Mouse (Mus musculus) liver, embryonic 14.5 days (tissue): ENCODE data around the gene Pate2. TPM values are rescaled to one million over a fixed set of nuclear protein-coding genes. Genes with fewer than 3 reads are reported as not detected.
"Not testable (repeated sequence)": the region's sequence is repeated elsewhere in the genome, so short reads cannot be mapped to it uniquely, and the experiment has no call there.

ENCODE experiments used
- ATAC-seq: fragments of 200-750 bp; cut with Nextera tagmentation; 2 replicates; pipeline ENCODE4 v1.8.0; 2017; ENCODE audit warnings: moderate number of reproducible peaks, mild to moderate bottlenecking, moderate library complexity; ENCODE audit not compliant: insufficient read depth
- DNase-seq, 3 experiments: peaks; one replicate each; pipeline ENCODE4 v3.0.0-alpha.2; 2012 to 2013; ENCODE audit warnings: low read depth in 3 of 3, low spot score in 3 of 3
- H3K27ac ChIP-seq: fragments of 300-500 bp; sonication (generic); 2 replicates; pipeline ENCODE4 v1.5.1; 2014; ENCODE audit warnings: moderate library complexity, mild to moderate bottlenecking, control low read depth, inconsistent platforms
- H3K27me3 ChIP-seq: fragments of 300-500 bp; sonication (generic); 2 replicates; pipeline ENCODE4 v1.6.1; 2014; ENCODE audit warnings: mild to moderate bottlenecking, low read length, moderate library complexity; ENCODE audit not compliant: control insufficient read depth, insufficient read depth
- H3K36me3 ChIP-seq: fragments of 300-500 bp; sonication (generic); replicated peaks from 2 replicates; pipeline ENCODE4 v1.6.1; 2014; ENCODE audit warnings: low read depth; ENCODE audit not compliant: control insufficient read depth, insufficient read depth
- H3K4me1 ChIP-seq, 2 experiments: fragments of 200-500 bp in 1 of 2; fragments of 300-500 bp in 1 of 2; sonication (generic) in 1 of 2; replicated peaks; 2 replicates each; pipeline ENCODE4 v1.6.1; 2012 to 2014; ENCODE audit warnings: antibody characterized with exemption in 1 of 2, inconsistent platforms in 1 of 2, low read length in 1 of 2; ENCODE audit not compliant: control insufficient read depth in 2 of 2, insufficient read depth in 2 of 2
- H3K4me2 ChIP-seq: fragments of 300-500 bp; sonication (generic); 2 replicates; pipeline ENCODE4 v1.6.1; 2014; ENCODE audit warnings: low read depth, mild to moderate bottlenecking, control low read depth, moderate library complexity
- H3K4me3 ChIP-seq, 2 experiments: fragments of 200-500 bp in 1 of 2; fragments of 300-500 bp in 1 of 2; sonication (generic) in 1 of 2; 2 replicates each; pipeline ENCODE4 v1.5.1; 2012 to 2014; ENCODE audit warnings: low read depth in 2 of 2, low read length in 2 of 2, mild to moderate bottlenecking in 2 of 2, control low read depth in 1 of 2, inconsistent platforms in 1 of 2, moderate library complexity in 1 of 2; ENCODE audit not compliant: insufficient read depth in 1 of 2
- H3K9ac ChIP-seq: fragments of 300-500 bp; sonication (generic); replicated peaks from 2 replicates; pipeline ENCODE4 v1.6.1; 2014; ENCODE audit warnings: mild to moderate bottlenecking, control low read depth, moderate library complexity
- H3K9me3 ChIP-seq: fragments of 300-500 bp; sonication (generic); 2 replicates; pipeline ENCODE4 v1.6.1; 2016; ENCODE audit warnings: low read length, mixed read lengths; ENCODE audit not compliant: control insufficient read depth
- CTCF ChIP-seq: IDR thresholded peaks from 2 replicates; pipeline ENCODE4 v1.5.1; 2016; ENCODE audit warnings: antibody characterized with exemption, low read depth, control low read depth
- EP300 ChIP-seq: IDR thresholded peaks from 2 replicates; pipeline ENCODE4 v1.6.1; 2016; ENCODE audit warnings: antibody characterized with exemption, low read depth
- WGBS: fragments of 180-500 bp; shearing (Covaris S2); extraction: QIAGEN DNeasy Blood & Tissue Kit; methylation state at CpG from one replicate; pipeline ENCODE4 v1.1.7; 2014; ENCODE audit not compliant: insufficient replicate concordance; 5-methylcytosine and 5-hydroxymethylcytosine counted together
- polyA plus RNA-seq, 2 experiments: library from polyadenylated mRNA; depleted of rRNA in 1 of 2; stranded (reverse) in 1 of 2; unstranded in 1 of 2; fragments of >200 nt; fragmentation: Nextera tagmentation in 1 of 2; extraction: Ambion mirVana in 1 of 2; gene quantifications; 2 replicates each; pipeline versions ENCODE4 v1.2.1 to v1.2.3; 2012 to 2014

Pate2 gene
- polyA plus RNA-seq, 2 experiments, result 0.09 to 0.29 TPM

DNA sequence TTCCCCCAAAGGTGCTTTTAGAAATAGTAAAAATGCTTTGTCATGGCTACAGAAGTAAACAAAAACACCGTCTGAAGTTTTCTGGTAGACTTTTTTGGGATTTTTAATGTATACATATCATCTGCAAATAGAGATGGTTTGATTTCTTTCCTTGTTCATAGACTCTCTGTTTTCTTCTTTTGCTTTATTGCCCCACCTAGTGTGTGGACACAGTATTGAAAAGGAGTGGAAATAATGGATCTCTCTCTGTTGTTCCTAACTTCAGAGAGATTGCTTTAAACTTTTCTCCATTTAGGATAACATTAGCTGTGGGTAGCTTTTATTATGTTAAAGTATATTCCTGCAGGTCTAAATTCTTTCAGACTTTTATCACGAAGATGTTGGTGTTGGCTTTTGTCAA lies 43.9 kb downstream of the Pate2 start:
- Histone ChIP-seq H3K9me3 (no peaks in the 10 kb centered on the region), H3K27ac (no peak overlapping the region), H3K36me3 (no peaks in the 10 kb centered on the region), H3K27me3 (no peaks in the 10 kb centered on the region), H3K9ac (no peak overlapping the region), H3K4me2 (no peak overlapping the region), H3K4me1 (no peaks in the 10 kb centered on the region), H3K4me3 (no peak overlapping the region)
- WGBS, result 19% methylated on average over 2 of the region's 2 CpGs
- TF ChIP-seq EP300 (no peak), CTCF (peak; percentile 12; the same call in 1 of the 2 replicates)
- ATAC-seq (no peak), DNase-seq (no peak)

DNA sequence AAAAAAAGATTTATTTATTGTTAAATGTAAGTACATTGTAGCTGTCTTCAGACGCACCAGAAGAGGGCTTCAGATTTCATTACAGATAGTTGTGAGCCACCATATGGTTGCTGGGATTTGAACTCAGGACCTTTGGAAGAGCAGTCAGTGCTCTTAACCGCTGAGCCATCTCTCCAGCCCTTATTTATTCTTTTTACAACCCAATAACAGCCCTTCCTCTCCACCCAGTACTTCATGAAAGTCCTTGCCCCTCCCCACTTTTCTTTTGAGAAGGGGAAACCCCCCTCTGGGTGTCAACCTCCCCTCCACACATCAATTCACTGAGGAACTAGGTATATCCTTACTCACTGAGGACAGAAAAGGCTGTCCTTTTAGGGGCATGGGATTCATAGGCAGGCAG lies 46.7 kb downstream of the Pate2 start:
- H3K27ac ChIP-seq, DNase-seq, H3K4me1 ChIP-seq, H3K4me2 ChIP-seq, H3K27me3 ChIP-seq, H3K9me3 ChIP-seq, H3K36me3 ChIP-seq, H3K4me3 ChIP-seq, ATAC-seq, H3K9ac ChIP-seq: not testable (repeated sequence)
- WGBS, result 38% methylated on average over 2 of the region's 2 CpGs

DNA sequence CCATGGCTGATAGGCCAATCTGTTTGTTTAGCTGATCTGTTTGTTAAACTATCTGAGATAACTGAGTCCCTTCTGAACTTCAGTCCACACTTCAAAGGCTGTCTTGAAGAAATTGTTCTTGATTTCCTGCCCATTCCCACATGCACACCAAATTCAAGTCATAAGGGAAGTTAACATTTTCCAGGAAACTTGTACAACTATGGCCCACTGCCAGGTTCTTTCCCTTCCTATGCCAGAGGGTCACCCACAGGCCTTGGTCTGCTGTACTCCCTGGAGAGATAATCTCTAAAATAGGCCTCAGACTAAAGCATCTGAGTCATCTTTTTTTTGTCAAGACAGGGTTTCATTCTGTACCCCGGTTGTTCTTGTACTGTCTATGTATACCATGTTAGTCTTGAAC lies 62.9 kb downstream of the Pate2 start:
- Histone ChIP-seq H3K36me3 (no peaks in the 10 kb centered on the region), H3K9me3 (no peaks in the 10 kb centered on the region), H3K27ac (no peak overlapping the region), H3K9ac (no peak overlapping the region), H3K4me1 (no peaks in the 10 kb centered on the region), H3K4me3 (no peak overlapping the region), H3K4me2 (no peak overlapping the region), H3K27me3 (no peaks in the 10 kb centered on the region)
- TF ChIP-seq EP300 (no peak), CTCF (no peak)
- 76% methylated on average over 1 of the region's 1 CpGs for WGBS
- ATAC-seq, result no peak
- no peak for DNase-seq

DNA sequence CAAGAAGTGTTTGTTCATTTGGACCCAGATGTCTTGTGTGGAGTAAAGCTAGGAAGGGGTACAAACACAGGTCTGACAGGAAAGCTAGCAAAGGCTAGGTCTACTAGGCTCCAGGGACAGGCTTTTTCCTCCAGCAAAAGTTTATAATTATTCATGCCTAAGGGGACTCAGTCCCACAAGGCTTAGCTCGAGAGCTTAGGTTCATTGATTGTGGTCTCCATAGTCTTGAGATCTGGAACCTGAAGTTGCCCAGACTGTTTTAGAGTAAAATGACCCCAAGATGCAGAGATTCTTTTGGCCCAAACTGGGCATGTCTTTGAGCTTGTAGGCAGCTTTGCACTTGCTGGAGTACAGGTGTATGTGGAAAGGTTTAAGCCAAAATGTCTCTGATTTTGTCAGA lies 78.0 kb downstream of the Pate2 start, which contains the start of gene Pate3:
TSS of gene Pate3 (minus strand) at position 101 of the 400 bp plus-strand sequence.
- H3K27me3 ChIP-seq, result no peaks in the 10 kb centered on the region
- no peaks in the 10 kb centered on the region for H3K36me3 ChIP-seq
- no peak within 1 kb of the TSS for H3K27ac ChIP-seq
- H3K9me3 ChIP-seq, result no peaks in the 10 kb centered on the region
- no peak for ATAC-seq
- no peak for TF ChIP-seq EP300
- no peak for TF ChIP-seq CTCF
- WGBS, result 26% methylated on average over 1 of the region's 1 CpGs
- no peaks in the 10 kb centered on the region for H3K4me1 ChIP-seq
- H3K9ac ChIP-seq, result no peak within 1 kb of the TSS
- H3K4me3 ChIP-seq, result no peak within 1 kb of the TSS
- DNase-seq, result no peak
- H3K4me2 ChIP-seq, result no peak within 1 kb of the TSS

DNA sequence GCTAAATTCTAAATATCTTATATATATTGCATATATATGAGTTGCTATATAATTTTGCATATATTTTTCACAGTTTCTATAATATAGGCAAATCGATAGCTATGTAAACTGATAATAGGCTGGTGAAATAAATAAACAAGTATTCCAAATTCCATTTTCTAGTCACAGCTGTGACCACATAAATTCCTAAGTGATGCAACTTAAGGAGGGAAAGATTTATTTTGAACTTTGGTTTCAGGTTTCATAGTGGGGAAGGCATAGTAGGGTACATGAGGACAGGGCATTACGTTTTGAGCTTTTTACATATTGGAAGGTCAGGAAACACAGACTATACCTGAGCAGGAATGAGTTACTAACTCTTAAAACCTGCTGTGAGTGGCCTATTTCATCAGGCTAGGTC lies 103.5 kb downstream of the Pate2 start:
- Histone ChIP-seq H3K27ac (no peak overlapping the region), H3K9ac (no peak overlapping the region), H3K4me1 (no peaks in the 10 kb centered on the region), H3K36me3 (no peaks in the 10 kb centered on the region), H3K4me3 (no peak overlapping the region), H3K9me3 (no peaks in the 10 kb centered on the region), H3K4me2 (no peak overlapping the region), H3K27me3 (no peaks in the 10 kb centered on the region)
- DNase-seq (no peak), ATAC-seq (no peak)
- no peak for TF ChIP-seq EP300
- TF ChIP-seq CTCF, result no peak
- WGBS, result 60% methylated on average over 2 of the region's 2 CpGs
